Mouse (Mus musculus): Measurements from ENCODE around the gene Sis. TPM values are rescaled to one million over a fixed set of nuclear protein-coding genes. Genes with fewer than 3 reads are reported as not detected.

Gene Sis
- polyA plus RNA-seq, 1 experiment from 2014 or later: 0.28 TPM

Other genes with a start within 250 kb of the Sis start
- gene Slitrk3, start 89.9 kb upstream of the Sis start, polyA plus RNA-seq (2015; fragmentation: Nextera tagmentation; extraction: Ambion mirVana): 2.2 and 2.5 TPM in 2 replicates